Mouse (Mus musculus): ENCODE data around the gene Sec11a. TPM values are rescaled to one million over a fixed set of nuclear protein-coding genes. Genes with fewer than 3 reads are reported as not detected.
A peak's percentile ranks its signal among the peaks of the same experiment; 100 is the strongest.

Sec11a gene
- polyA plus RNA-seq, 1 experiment, result 52.7 TPM

- peaks cover 6% of the 10 kb centered on the region for H3K4me1 ChIP-seq (ENCODE audit: control insufficient read depth, insufficient read depth, low read length)
- H3K4me3 ChIP-seq (replicated peaks; ENCODE audit: extremely low read depth, low read depth, low read length), result peak overlapping the region; percentile 96
- DNase-seq, result no peak
- no peak for TF ChIP-seq POLR2A (IDR thresholded peaks at IDR 0.05; ENCODE audit: borderline replicate concordance, extremely low read depth, low read depth, low read length)
- no peak for TF ChIP-seq CTCF (IDR thresholded peaks at IDR 0.05; ENCODE audit: insufficient read depth, low read length)
- WGBS, result 21% methylated on average over 15 of the region's 15 CpGs
Observed at GRCm38 (mm10) chr7:80901541-80902274, 45.9 kb downstream of the Sec11a start.

GRCm38 (mm10) chr7:80900944-80901501 is 46.6 kb downstream of the Sec11a start, which contains the start of gene Wdr73:
TSS of gene Wdr73 (minus strand) at chr7:80901269.
- H3K4me3 ChIP-seq (replicated peaks; ENCODE audit: extremely low read depth, low read depth, low read length), result peak within 1 kb of the TSS; percentile 96
- TF ChIP-seq CTCF (IDR thresholded peaks at IDR 0.05; ENCODE audit: insufficient read depth, low read length) (no peak), POLR2A (IDR thresholded peaks at IDR 0.05; ENCODE audit: borderline replicate concordance, extremely low read depth, low read depth, low read length) (peak; percentile 98)
- peak; percentile 87 for DNase-seq
- WGBS, result under 1% methylated on average over 36 of the region's 36 CpGs
- H3K4me1 ChIP-seq (ENCODE audit: control insufficient read depth, insufficient read depth, low read length), result peaks cover 6% of the 10 kb centered on the region

- no peak overlapping the region for H3K4me3 ChIP-seq (replicated peaks; ENCODE audit: extremely low read depth, low read depth, low read length)
- no peak for DNase-seq
- TF ChIP-seq CTCF (IDR thresholded peaks at IDR 0.05; ENCODE audit: insufficient read depth, low read length) (no peak), POLR2A (IDR thresholded peaks at IDR 0.05; ENCODE audit: borderline replicate concordance, extremely low read depth, low read depth, low read length) (no peak)
- 85% methylated on average over 4 of the region's 4 CpGs for whole genome bisulfite sequencing
- H3K4me1 ChIP-seq (ENCODE audit: control insufficient read depth, insufficient read depth, low read length), result peaks cover 2% of the 10 kb centered on the region; the same call in 1 of the 2 replicates
Observed at GRCm38 (mm10) chr7:80897721-80898120, 49.9 kb downstream of the Sec11a start.

- WGBS, result 83% methylated on average over 7 of the region's 7 CpGs
- DNase-seq, result no peak
- Histone ChIP-seq H3K4me3 (replicated peaks; ENCODE audit: extremely low read depth, low read depth, low read length) (no peak overlapping the region), H3K4me1 (ENCODE audit: control insufficient read depth, insufficient read depth, low read length) (peaks cover 2% of the 10 kb centered on the region; the same call in 1 of the 2 replicates)
- TF ChIP-seq POLR2A (IDR thresholded peaks at IDR 0.05; ENCODE audit: borderline replicate concordance, extremely low read depth, low read depth, low read length) (no peak), CTCF (IDR thresholded peaks at IDR 0.05; ENCODE audit: insufficient read depth, low read length) (no peak)
Observed at GRCm38 (mm10) chr7:80897134-80897533, 50.4 kb downstream of the Sec11a start.

- TF ChIP-seq CTCF (IDR thresholded peaks at IDR 0.05; ENCODE audit: insufficient read depth, low read length) (no peak), POLR2A (IDR thresholded peaks at IDR 0.05; ENCODE audit: borderline replicate concordance, extremely low read depth, low read depth, low read length) (no peak)
- no peak overlapping the region for H3K4me3 ChIP-seq (replicated peaks; ENCODE audit: extremely low read depth, low read depth, low read length)
- 93% methylated on average over 14 of the region's 14 CpGs for WGBS
- no peak for DNase-seq
- no peaks in the 10 kb centered on the region for H3K4me1 ChIP-seq (ENCODE audit: control insufficient read depth, insufficient read depth, low read length)
Observed at GRCm38 (mm10) chr7:80894815-80895519, 52.6 kb downstream of the Sec11a start.

GRCm38 (mm10) chr7:80894196-80894595 is 53.4 kb downstream of the Sec11a start:
- Histone ChIP-seq H3K4me3 (replicated peaks; ENCODE audit: extremely low read depth, low read depth, low read length) (no peak overlapping the region), H3K4me1 (ENCODE audit: control insufficient read depth, insufficient read depth, low read length) (no peaks in the 10 kb centered on the region)
- no peak for DNase-seq
- no peak for TF ChIP-seq CTCF (IDR thresholded peaks at IDR 0.05; ENCODE audit: insufficient read depth, low read length)
- TF ChIP-seq POLR2A (IDR thresholded peaks at IDR 0.05; ENCODE audit: borderline replicate concordance, extremely low read depth, low read depth, low read length), result no peak
- 55% methylated on average over 7 of the region's 7 CpGs for WGBS

GRCm38 (mm10) chr7:80893753-80894129 is 53.8 kb downstream of the Sec11a start:
- Histone ChIP-seq H3K4me3 (replicated peaks; ENCODE audit: extremely low read depth, low read depth, low read length) (no peak overlapping the region), H3K4me1 (ENCODE audit: control insufficient read depth, insufficient read depth, low read length) (no peaks in the 10 kb centered on the region)
- WGBS, result 40% methylated on average over 6 of the region's 6 CpGs
- TF ChIP-seq POLR2A (IDR thresholded peaks at IDR 0.05; ENCODE audit: borderline replicate concordance, extremely low read depth, low read depth, low read length) (no peak), CTCF (IDR thresholded peaks at IDR 0.05; ENCODE audit: insufficient read depth, low read length) (no peak)
- no peak for DNase-seq

- no peak for DNase-seq
- Histone ChIP-seq H3K4me3 (replicated peaks; ENCODE audit: extremely low read depth, low read depth, low read length) (no peak overlapping the region), H3K4me1 (ENCODE audit: control insufficient read depth, insufficient read depth, low read length) (no peaks in the 10 kb centered on the region)
- TF ChIP-seq CTCF (IDR thresholded peaks at IDR 0.05; ENCODE audit: insufficient read depth, low read length) (no peak), POLR2A (IDR thresholded peaks at IDR 0.05; ENCODE audit: borderline replicate concordance, extremely low read depth, low read depth, low read length) (no peak)
- WGBS, result 83% methylated on average over 15 of the region's 15 CpGs
Observed at GRCm38 (mm10) chr7:80893086-80893752, 54.4 kb downstream of the Sec11a start.

GRCm38 (mm10) chr7:80889841-80890241 is 57.7 kb downstream of the Sec11a start:
- 62% methylated on average over 13 of the region's 13 CpGs for WGBS
- no peak for TF ChIP-seq CTCF (IDR thresholded peaks at IDR 0.05; ENCODE audit: insufficient read depth, low read length)
- TF ChIP-seq POLR2A (IDR thresholded peaks at IDR 0.05; ENCODE audit: borderline replicate concordance, extremely low read depth, low read depth, low read length), result no peak
- Histone ChIP-seq H3K4me1 (ENCODE audit: control insufficient read depth, insufficient read depth, low read length) (no peaks in the 10 kb centered on the region), H3K4me3 (replicated peaks; ENCODE audit: extremely low read depth, low read depth, low read length) (no peak overlapping the region)
- no peak for DNase-seq

Data from lung, adult 2 months (tissue).